Mouse (Mus musculus): ENCODE measurements around the gene Nr0b2. TPM values are rescaled to one million over a fixed set of nuclear protein-coding genes. Genes with fewer than 3 reads are reported as not detected.
A peak's percentile ranks its signal among the peaks of the same experiment; 100 is the strongest.

The Nr0b2 gene
- polyA plus RNA-seq, 1 experiment from 2014 or later, result not detected

DNA sequence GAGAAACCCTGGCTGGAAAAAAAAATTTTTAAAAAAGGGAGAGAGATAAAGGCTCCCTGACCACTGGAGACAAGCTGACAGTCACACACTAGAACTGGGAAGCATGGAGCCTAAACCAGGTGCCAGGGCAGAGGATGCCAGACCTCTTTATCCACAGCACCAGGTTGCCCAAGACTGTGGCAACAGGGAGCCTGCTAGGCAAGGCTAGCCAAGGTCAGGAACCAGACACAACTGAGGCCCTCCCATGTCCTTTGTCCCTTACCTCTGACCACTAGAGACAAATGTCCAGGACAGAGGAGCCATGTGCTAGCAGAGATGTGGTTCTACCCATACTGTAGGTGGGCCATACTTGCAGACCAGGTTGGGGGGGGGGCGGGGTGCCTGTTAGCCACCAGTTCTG is 1.1 kb upstream of the Nr0b2 start:
- no peaks in the 10 kb centered on the region for H3K4me1 ChIP-seq (ENCODE audit: control insufficient read depth, insufficient read depth, low read length)
- no peaks in the 10 kb centered on the region for H3K36me3 ChIP-seq (ENCODE audit: control insufficient read depth, insufficient read depth, low read length)
- H3K27ac ChIP-seq (ENCODE audit: low read depth, low read length), result no peak overlapping the region
- no peaks in the 10 kb centered on the region for H3K9me3 ChIP-seq (ENCODE audit: control insufficient read depth, low read length)
- no peak overlapping the region for H3K9ac ChIP-seq (ENCODE audit: low read depth, low read length)
- H3K4me2 ChIP-seq (replicated peaks; ENCODE audit: low read depth, low read length), result no peak overlapping the region
- H3K27me3 ChIP-seq (ENCODE audit: control insufficient read depth, insufficient read depth, low read length), result no peaks in the 10 kb centered on the region
- 84% methylated on average over 1 of the region's 1 CpGs for WGBS
- no peak overlapping the region for H3K4me3 ChIP-seq (ENCODE audit: low read length)
- ATAC-seq (ENCODE audit: low FRiP score, low TSS enrichment), result no peak

DNA sequence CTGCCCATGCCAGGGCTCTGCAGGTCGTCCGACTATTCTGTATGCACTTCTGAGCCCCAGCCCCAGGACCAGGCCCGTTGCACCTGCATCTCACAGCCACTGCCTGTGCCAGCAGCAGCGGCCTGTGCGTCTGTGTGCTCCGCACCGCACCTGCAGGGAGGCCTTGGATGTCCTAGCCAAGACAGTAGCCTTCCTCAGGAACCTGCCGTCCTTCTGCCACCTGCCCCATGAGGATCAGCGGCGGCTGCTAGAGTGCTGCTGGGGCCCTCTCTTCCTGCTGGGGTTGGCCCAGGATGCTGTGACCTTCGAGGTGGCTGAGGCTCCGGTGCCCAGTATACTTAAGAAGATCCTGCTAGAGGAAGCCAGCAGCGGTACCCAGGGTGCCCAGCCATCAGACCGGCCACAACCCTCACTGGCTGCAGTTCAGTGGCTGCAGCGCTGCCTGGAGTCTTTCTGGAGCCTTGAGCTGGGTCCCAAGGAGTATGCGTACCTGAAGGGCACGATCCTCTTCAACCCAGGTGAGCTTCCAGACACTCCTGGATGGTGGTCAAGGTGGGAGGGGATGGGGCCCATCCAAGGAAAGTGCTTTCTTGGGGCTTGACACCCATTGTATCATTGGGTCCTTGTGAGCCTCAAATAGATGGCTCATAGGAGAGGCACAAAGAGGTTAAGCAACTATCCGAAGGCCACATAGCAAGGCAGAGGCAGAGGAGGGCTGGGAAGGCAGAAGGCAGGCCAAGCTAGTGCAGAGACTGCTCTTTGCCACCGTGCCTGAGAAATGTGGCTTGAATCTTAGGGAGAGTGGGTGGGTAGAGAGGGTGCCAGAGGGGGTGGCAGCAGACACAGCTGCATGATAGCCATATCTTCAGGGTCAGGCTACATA is 513 bp downstream of the Nr0b2 start:
- WGBS, result 76% methylated on average over 19 of the region's 19 CpGs
- Histone ChIP-seq H3K4me1 (ENCODE audit: control insufficient read depth, insufficient read depth, low read length) (no peaks in the 10 kb centered on the region), H3K9ac (ENCODE audit: low read depth, low read length) (no peak overlapping the region), H3K4me2 (replicated peaks; ENCODE audit: low read depth, low read length) (no peak overlapping the region), H3K9me3 (ENCODE audit: control insufficient read depth, low read length) (no peaks in the 10 kb centered on the region), H3K27me3 (ENCODE audit: control insufficient read depth, insufficient read depth, low read length) (no peaks in the 10 kb centered on the region), H3K27ac (ENCODE audit: low read depth, low read length) (no peak overlapping the region), H3K36me3 (ENCODE audit: control insufficient read depth, insufficient read depth, low read length) (no peaks in the 10 kb centered on the region), H3K4me3 (ENCODE audit: low read length) (no peak overlapping the region)
- ATAC-seq (ENCODE audit: low FRiP score, low TSS enrichment), result no peak

DNA sequence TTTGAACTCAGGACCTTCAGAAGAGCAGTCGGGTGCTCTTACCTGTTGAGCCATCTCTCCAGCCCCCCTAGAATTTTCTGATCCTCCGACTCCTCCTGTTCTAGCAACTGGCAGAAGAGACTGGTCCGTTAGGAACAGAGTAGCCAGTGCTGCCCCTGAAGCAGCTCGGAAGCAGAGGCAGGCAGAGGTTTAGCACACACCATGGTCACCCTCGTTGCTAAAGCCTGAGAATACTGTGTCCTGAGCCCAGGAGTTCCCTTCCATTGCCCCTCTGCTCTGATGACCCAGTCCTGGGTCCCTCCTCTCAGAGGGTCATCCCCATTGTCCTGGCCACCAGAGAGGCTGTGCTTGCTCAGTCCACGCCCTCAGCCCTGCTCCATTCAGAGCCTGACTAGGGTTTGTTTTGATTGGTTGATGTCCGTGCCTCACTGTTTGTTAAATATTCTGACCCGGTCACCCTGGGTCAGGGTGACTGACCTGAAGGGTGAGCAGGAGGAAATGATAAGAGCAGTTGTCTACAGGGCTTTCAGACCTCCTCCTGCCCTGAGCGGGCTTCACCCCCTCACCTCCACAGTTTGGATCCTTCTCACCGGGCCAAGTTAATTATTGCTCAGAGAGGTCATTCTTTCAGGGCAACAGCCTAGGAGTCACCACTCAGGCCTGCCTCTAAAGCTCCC is 4.0 kb downstream of the Nr0b2 start:
- H3K4me3 ChIP-seq (ENCODE audit: low read length), result no peak overlapping the region
- H3K4me2 ChIP-seq (replicated peaks; ENCODE audit: low read depth, low read length), result no peak overlapping the region
- peak; percentile 32; the same call in 1 of the 2 replicates for ATAC-seq (ENCODE audit: low FRiP score, low TSS enrichment)
- no peak overlapping the region for H3K9ac ChIP-seq (ENCODE audit: low read depth, low read length)
- H3K27ac ChIP-seq (ENCODE audit: low read depth, low read length), result no peak overlapping the region
- H3K27me3 ChIP-seq (ENCODE audit: control insufficient read depth, insufficient read depth, low read length), result no peaks in the 10 kb centered on the region
- no peaks in the 10 kb centered on the region for H3K36me3 ChIP-seq (ENCODE audit: control insufficient read depth, insufficient read depth, low read length)
- no peaks in the 10 kb centered on the region for H3K4me1 ChIP-seq (ENCODE audit: control insufficient read depth, insufficient read depth, low read length)
- H3K9me3 ChIP-seq (ENCODE audit: control insufficient read depth, low read length), result no peaks in the 10 kb centered on the region
- WGBS, result 34% methylated on average over 10 of the region's 10 CpGs

- H3K27ac ChIP-seq (ENCODE audit: low read depth, low read length), result no peak overlapping the region
- H3K36me3 ChIP-seq (ENCODE audit: control insufficient read depth, insufficient read depth, low read length), result no peaks in the 10 kb centered on the region
- no peaks in the 10 kb centered on the region for H3K4me1 ChIP-seq (ENCODE audit: control insufficient read depth, insufficient read depth, low read length)
- 0 out of 2 replicates have a peak, but pooled peaks cover 2% of the 10 kb centered on the region for H3K9me3 ChIP-seq (ENCODE audit: control insufficient read depth, low read length)
- no peaks in the 10 kb centered on the region for H3K27me3 ChIP-seq (ENCODE audit: control insufficient read depth, insufficient read depth, low read length)
- H3K4me3 ChIP-seq (ENCODE audit: low read length), result no peak overlapping the region
- H3K9ac ChIP-seq (ENCODE audit: low read depth, low read length), result no peak overlapping the region
- H3K4me2 ChIP-seq (replicated peaks; ENCODE audit: low read depth, low read length), result no peak overlapping the region
- 75% methylated on average over 4 of the region's 4 CpGs for WGBS
- no peak for ATAC-seq (ENCODE audit: low FRiP score, low TSS enrichment)
These were observed 6.7 kb downstream of the Nr0b2 start for GRCm38 (mm10) chr4:133559846-133560245.

DNA sequence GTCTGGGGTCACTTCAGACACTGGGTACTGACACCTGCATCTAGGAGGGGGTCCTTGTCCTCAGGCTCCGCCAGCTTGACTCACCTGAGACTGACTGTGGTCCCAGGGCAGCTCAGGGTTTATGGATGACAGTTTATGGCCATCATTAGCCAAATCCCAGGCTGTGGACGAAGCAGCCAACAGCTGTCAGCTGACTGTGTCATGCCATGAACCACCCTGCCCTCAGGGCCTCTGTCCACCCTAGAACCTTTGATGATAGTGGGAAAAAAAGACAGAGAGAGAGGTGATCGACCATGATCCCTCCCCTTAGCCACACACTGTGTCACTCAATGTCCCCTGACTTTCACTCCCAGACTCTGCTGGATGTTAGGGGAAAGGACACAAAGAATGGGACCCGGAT is 8.4 kb downstream of the Nr0b2 start:
- Histone ChIP-seq H3K4me3 (ENCODE audit: low read length) (no peak overlapping the region), H3K27ac (ENCODE audit: low read depth, low read length) (no peak overlapping the region), H3K9ac (ENCODE audit: low read depth, low read length) (no peak overlapping the region), H3K4me1 (ENCODE audit: control insufficient read depth, insufficient read depth, low read length) (no peaks in the 10 kb centered on the region), H3K27me3 (ENCODE audit: control insufficient read depth, insufficient read depth, low read length) (no peaks in the 10 kb centered on the region), H3K36me3 (ENCODE audit: control insufficient read depth, insufficient read depth, low read length) (no peaks in the 10 kb centered on the region), H3K4me2 (replicated peaks; ENCODE audit: low read depth, low read length) (no peak overlapping the region), H3K9me3 (ENCODE audit: control insufficient read depth, low read length) (0 out of 2 replicates have a peak, but pooled peaks cover 2% of the 10 kb centered on the region)
- no peak for ATAC-seq (ENCODE audit: low FRiP score, low TSS enrichment)
- 48% methylated on average over 4 of the region's 4 CpGs for WGBS

DNA sequence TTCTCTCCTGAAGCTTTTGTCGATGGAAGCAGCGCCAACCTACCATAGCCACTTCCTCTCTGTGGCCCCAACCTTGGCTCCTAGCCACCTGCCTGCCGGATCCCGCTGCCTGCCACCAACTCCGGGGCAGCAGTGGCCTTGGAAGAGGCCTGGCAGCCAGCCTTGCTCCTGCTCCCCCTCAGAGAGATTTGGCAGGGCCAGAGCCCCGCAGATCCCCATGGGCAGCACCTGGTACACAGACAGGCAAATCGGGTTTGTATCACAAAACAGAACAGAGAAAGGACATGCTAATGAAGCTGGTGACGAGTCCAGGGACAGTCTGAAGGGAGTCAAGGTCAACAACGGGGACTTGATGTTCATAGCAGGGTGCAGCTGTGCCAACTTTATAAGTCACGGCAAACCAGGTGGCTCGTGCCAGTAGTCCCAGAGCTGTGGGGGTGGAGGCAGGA is 10.0 kb downstream of the Nr0b2 start:
- H3K27ac ChIP-seq (ENCODE audit: low read depth, low read length), result no peak overlapping the region
- no peaks in the 10 kb centered on the region for H3K36me3 ChIP-seq (ENCODE audit: control insufficient read depth, insufficient read depth, low read length)
- no peaks in the 10 kb centered on the region for H3K4me1 ChIP-seq (ENCODE audit: control insufficient read depth, insufficient read depth, low read length)
- 0 out of 2 replicates have a peak, but pooled peaks cover 2% of the 10 kb centered on the region for H3K9me3 ChIP-seq (ENCODE audit: control insufficient read depth, low read length)
- 75% methylated on average over 11 of the region's 11 CpGs for WGBS
- ATAC-seq (ENCODE audit: low FRiP score, low TSS enrichment), result no peak
- no peak overlapping the region for H3K9ac ChIP-seq (ENCODE audit: low read depth, low read length)
- no peak overlapping the region for H3K4me3 ChIP-seq (ENCODE audit: low read length)
- H3K27me3 ChIP-seq (ENCODE audit: control insufficient read depth, insufficient read depth, low read length), result no peaks in the 10 kb centered on the region
- H3K4me2 ChIP-seq (replicated peaks; ENCODE audit: low read depth, low read length), result no peak overlapping the region

DNA sequence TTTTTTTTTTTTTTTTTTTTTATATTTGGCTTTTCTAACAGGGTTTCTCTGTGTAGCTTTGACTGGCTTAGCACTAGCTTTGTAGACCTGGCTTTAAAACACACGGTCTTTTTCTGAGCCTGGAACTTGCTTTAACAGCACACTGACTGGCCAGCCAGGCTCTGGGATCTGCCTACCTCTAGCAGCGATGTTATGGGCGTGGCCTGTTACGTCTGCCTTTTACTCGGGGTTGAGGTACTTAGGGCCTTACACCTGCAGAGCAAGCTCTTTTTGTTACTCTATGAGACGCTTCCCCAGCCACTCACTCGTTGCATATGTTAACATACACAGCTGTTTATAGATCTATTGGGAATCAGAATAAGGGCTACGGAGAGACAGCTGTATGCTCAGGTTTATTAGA is 14.1 kb downstream of the Nr0b2 start:
- ATAC-seq (ENCODE audit: low FRiP score, low TSS enrichment), result no peak
- Histone ChIP-seq H3K4me1 (ENCODE audit: control insufficient read depth, insufficient read depth, low read length) (no peaks in the 10 kb centered on the region), H3K27ac (ENCODE audit: low read depth, low read length) (no peak overlapping the region), H3K36me3 (ENCODE audit: control insufficient read depth, insufficient read depth, low read length) (no peaks in the 10 kb centered on the region), H3K9me3 (ENCODE audit: control insufficient read depth, low read length) (0 out of 2 replicates have a peak, but pooled peaks cover 2% of the 10 kb centered on the region), H3K9ac (ENCODE audit: low read depth, low read length) (no peak overlapping the region), H3K27me3 (ENCODE audit: control insufficient read depth, insufficient read depth, low read length) (no peaks in the 10 kb centered on the region), H3K4me2 (replicated peaks; ENCODE audit: low read depth, low read length) (no peak overlapping the region), H3K4me3 (ENCODE audit: low read length) (no peak overlapping the region)
- 21% methylated on average over 8 of the region's 8 CpGs for WGBS

DNA sequence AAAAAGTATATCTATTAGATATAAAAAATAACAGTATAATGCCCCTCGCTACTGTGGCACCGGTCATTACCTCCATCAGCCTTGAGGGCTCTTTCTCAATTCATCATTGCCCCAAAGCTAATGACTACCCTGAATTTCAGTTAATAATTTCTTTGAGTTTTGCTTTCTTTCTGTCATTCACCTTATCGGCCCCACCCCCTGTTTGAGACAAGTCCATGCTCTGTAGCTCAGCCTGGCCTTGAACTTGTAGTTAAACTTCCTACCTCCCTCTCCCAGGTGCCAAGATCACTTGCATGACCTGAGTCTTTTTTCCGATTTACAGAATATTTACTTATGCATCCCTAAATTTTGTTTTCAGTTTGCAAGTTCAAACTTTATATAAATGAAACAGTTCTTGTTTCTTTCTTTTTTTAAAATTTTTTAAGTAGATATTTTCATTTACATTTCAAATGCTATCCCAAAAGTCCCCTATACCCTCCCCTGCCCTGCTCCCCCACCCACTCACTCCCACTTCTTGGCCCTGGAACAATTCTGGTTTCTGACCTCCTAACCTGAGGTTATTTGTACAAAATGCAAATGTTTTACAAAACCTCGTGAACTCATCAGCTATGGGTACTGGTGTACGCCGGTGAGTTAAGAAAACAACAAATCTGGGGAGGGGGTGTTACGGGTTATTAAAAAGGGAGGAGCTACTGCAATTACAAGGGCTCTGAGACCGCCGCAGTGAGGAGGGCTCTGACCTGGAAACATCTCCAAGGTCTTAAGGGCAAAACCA is 16.3 kb downstream of the Nr0b2 start:
- no peaks in the 10 kb centered on the region for H3K27me3 ChIP-seq (ENCODE audit: control insufficient read depth, insufficient read depth, low read length)
- H3K9me3 ChIP-seq (ENCODE audit: control insufficient read depth, low read length), result no peaks in the 10 kb centered on the region
- no peak overlapping the region for H3K27ac ChIP-seq (ENCODE audit: low read depth, low read length)
- H3K4me1 ChIP-seq (ENCODE audit: control insufficient read depth, insufficient read depth, low read length), result no peaks in the 10 kb centered on the region
- no peak overlapping the region for H3K9ac ChIP-seq (ENCODE audit: low read depth, low read length)
- 57% methylated on average over 10 of the region's 10 CpGs for WGBS
- H3K4me3 ChIP-seq (ENCODE audit: low read length), result no peak overlapping the region
- H3K4me2 ChIP-seq (replicated peaks; ENCODE audit: low read depth, low read length), result peak overlapping the region; percentile 5; the same call in 1 of the 2 replicates
- no peak for ATAC-seq (ENCODE audit: low FRiP score, low TSS enrichment)
- no peaks in the 10 kb centered on the region for H3K36me3 ChIP-seq (ENCODE audit: control insufficient read depth, insufficient read depth, low read length)

Measured in kidney, embryonic 14.5 days (tissue).